9 mouse cellular contexts compared by ENCODE assay signal in genomic region chr2:27730002-27730905, GRCm38 (mm10). TPM values are rescaled to one million over a fixed set of nuclear protein-coding genes. Genes with fewer than 3 reads are reported as not detected.
A peak's percentile ranks its signal among the peaks of the same experiment; 100 is the strongest.
DNase-seq lines count a peak whose midpoint lies in the region; ATAC-seq and TF ChIP-seq lines count a peak whose summit lies in the region.
"Had no signal": no experiment of that assay in that cellular context is flagged by ENCODE, and none has a peak within 500 bp of the region (broad histone marks: within the 10 kb centered on the region; RNA-seq: fewer than 3 reads in every experiment).

No protein-coding gene starts in this region.

- DNase-seq in adrenal gland, postnatal 10 days: peak; percentile 54
- no peak for DNase-seq in adrenal gland, postnatal 4 days (ENCODE audit: low spot score in 2 of 2)
- no peak for DNase-seq in spleen, adult 2 months (ENCODE audit: low read depth in 1 of 2, low spot score in 2 of 2)
- no peak for DNase-seq in spleen, postnatal 36 days (ENCODE audit: low spot score in 2 of 2)
- DNase-seq in lung, adult 2 months: peak; percentile 50
- DNase-seq in right cerebral cortex, postnatal 14 days: no peak
- DNase-seq in midbrain, embryonic 11.5 days (ENCODE audit: low spot score, missing footprints): no peak

- H3K9me3 ChIP-seq in midbrain, embryonic 11.5 days (ENCODE audit: control insufficient read depth, low read length): no peaks in the 10 kb centered on the region
- H3K9me3 ChIP-seq: heart, embryonic 13.5 days had no signal

- no peaks in the 10 kb centered on the region for H3K27me3 ChIP-seq in spleen, adult 2 months (ENCODE audit: control insufficient read depth, insufficient read depth, low read length)
- H3K27me3 ChIP-seq in midbrain, embryonic 11.5 days (ENCODE audit: control insufficient read depth, insufficient read depth, low read length): no peaks in the 10 kb centered on the region
- H3K27me3 ChIP-seq: heart, embryonic 13.5 days had no signal

- no peak for TF ChIP-seq POLR2A in spleen, adult 2 months (IDR thresholded peaks at IDR 0.05; ENCODE audit: low read depth, low read length)
- TF ChIP-seq POLR2A in lung, adult 2 months (IDR thresholded peaks at IDR 0.05; ENCODE audit: borderline replicate concordance, extremely low read depth, low read depth, low read length): no peak

- H3K9ac ChIP-seq in midbrain, embryonic 11.5 days (ENCODE audit: low read length): no peak overlapping the region
- H3K9ac ChIP-seq: heart, embryonic 13.5 days had no signal

- no peaks in the 10 kb centered on the region for H3K36me3 ChIP-seq in spleen, adult 2 months (ENCODE audit: control insufficient read depth, insufficient read depth, low read length)
- H3K36me3 ChIP-seq in midbrain, embryonic 11.5 days (ENCODE audit: control insufficient read depth, insufficient read depth, low read length): no peaks in the 10 kb centered on the region
- H3K36me3 ChIP-seq: heart, embryonic 13.5 days had no signal

- no peak overlapping the region for H3K4me2 ChIP-seq in midbrain, embryonic 11.5 days
- H3K4me2 ChIP-seq: heart, embryonic 13.5 days had no signal

- WGBS in spleen, adult 2 months: 60% methylated on average over 13 of the region's 13 CpGs
- 61% methylated on average over 13 of the region's 13 CpGs for WGBS in lung, adult 2 months
- WGBS in midbrain, embryonic 11.5 days: 74% methylated on average over 13 of the region's 13 CpGs

- no peak overlapping the region for H3K27ac ChIP-seq in spleen, adult 2 months (ENCODE audit: insufficient read depth, low read length)
- no peak overlapping the region for H3K27ac ChIP-seq in midbrain, embryonic 11.5 days (ENCODE audit: low read depth, low read length)
- H3K27ac ChIP-seq: heart, embryonic 13.5 days had no signal

- H3K4me3 ChIP-seq in spleen, adult 2 months (ENCODE audit: extremely low read depth, insufficient read depth, insufficient read length): no peak overlapping the region
- H3K4me3 ChIP-seq in lung, adult 2 months (replicated peaks; ENCODE audit: extremely low read depth, low read depth, low read length): no peak overlapping the region
- no peak overlapping the region for H3K4me3 ChIP-seq in midbrain, embryonic 11.5 days (ENCODE audit: low read depth, low read length)
- H3K4me3 ChIP-seq: heart, embryonic 13.5 days had no signal

- peak; percentile 58; the same call in 1 of the 2 replicates for ATAC-seq in granulocyte monocyte progenitor cell, adult 5-6 weeks (replicated peaks; ENCODE audit: poor library complexity, severe bottlenecking)
- ATAC-seq in midbrain, embryonic 11.5 days (ENCODE audit: low FRiP score): no peak

- TF ChIP-seq CTCF in spleen, adult 2 months (IDR thresholded peaks at IDR 0.05; ENCODE audit: extremely low read depth, insufficient read depth, insufficient read length, insufficient replicate concordance): peak; percentile 8; the same call in 1 of the 2 replicates
- peak; percentile 60 for TF ChIP-seq CTCF in lung, adult 2 months (IDR thresholded peaks at IDR 0.05; ENCODE audit: insufficient read depth, low read length)

- H3K4me1 ChIP-seq in spleen, adult 2 months (ENCODE audit: control insufficient read depth, insufficient read depth, insufficient read length): peaks cover 15% of the 10 kb centered on the region; the same call in 1 of the 2 replicates
- H3K4me1 ChIP-seq in lung, adult 2 months (ENCODE audit: control insufficient read depth, insufficient read depth, low read length): peaks cover 25% of the 10 kb centered on the region
- peaks cover 10% of the 10 kb centered on the region for H3K4me1 ChIP-seq in midbrain, embryonic 11.5 days (ENCODE audit: control insufficient read depth, insufficient read depth, low read length)

RNA-seq across cellular contexts. Expression of gene Rxra, which starts 54.0 kb away (rescaled TPM):
- 10 to 100 TPM; 49.3 to 75.6 TPM for total RNA-seq in adrenal gland, postnatal 10 days (2021)
- 10 to 100 TPM; 58.4 to 59.3 TPM for total RNA-seq in adrenal gland, postnatal 4 days (2021)
- polyA plus RNA-seq in spleen, adult 2 months (2012; rRNA removed): 40.6 and 44.9 TPM in 2 replicates
- 1.8 and 3.2 TPM in 2 replicates for total RNA-seq in granulocyte monocyte progenitor cell, adult 5-6 weeks (2014; fragmentation: Nextera tagmentation)
- 0.77 and 1.4 TPM in 2 replicates for total RNA-seq in granulocyte monocyte progenitor cell, adult 5-6 weeks (2017)
- polyA plus RNA-seq in lung, adult 2 months (2012; rRNA removed): 71.3 and 81.8 TPM in 2 replicates
- polyA plus RNA-seq in midbrain, embryonic 11.5 days (2014; fragmentation: Nextera tagmentation; extraction: Ambion mirVana): 6.7 and 6.9 TPM in 2 replicates

Comparison
In these comparisons a context has a peak if more than half of its experiments do, and no peak if none do; other contexts are left out.
1. DNase-seq: peak in adrenal gland, postnatal 10 days (single experiment) and lung, adult 2 months (single experiment); none in adrenal gland, postnatal 4 days (0 of 2), spleen, adult 2 months (0 of 2), spleen, postnatal 36 days (0 of 2), right cerebral cortex, postnatal 14 days (single experiment) and midbrain, embryonic 11.5 days (single experiment).
2. RNA of gene Rxra, which starts 54.0 kb away (total RNA-seq): 49.3 to 75.6 TPM in adrenal gland, postnatal 10 days and 58.4 to 59.3 TPM in adrenal gland, postnatal 4 days; 0.77 to 3.2 TPM in granulocyte monocyte progenitor cell, adult 5-6 weeks; every median in the first group is over 10 times any median in the second.